Mouse (Mus musculus) layer of hippocampus, postnatal 36 days (tissue): ENCODE results near the gene Rbm7. TPM values are rescaled to one million over a fixed set of nuclear protein-coding genes. Genes with fewer than 3 reads are reported as not detected.
A peak's percentile ranks its signal among the peaks of the same experiment; 100 is the strongest.
"Not testable (repeated sequence)": the region's sequence is repeated elsewhere in the genome, so short reads cannot be mapped to it uniquely, and the experiment has no call there.

ENCODE experiments used
- DNase-seq, 2 experiments: peaks; one replicate each; pipeline ENCODE4 v3.0.0; 2022
- total RNA-seq, 2 experiments: library from RNA; stranded (reverse); gene quantifications; 2 replicates each; pipeline ENCODE4 v1.2.3; 2021

The Rbm7 gene
- 10 to 100 TPM; 36.1 to 37.4 TPM for total RNA-seq

- DNase-seq = peak; percentile 96
These were observed at the start of gene Rbm7, which contains the start of gene Gm5617 for GRCm38 (mm10) chr9:48494817-48495547. Gene Rbm7, minus strand, starts transcription at chr9:48495299. Gene Gm5617, plus strand, starts transcription at chr9:48495442.

GRCm38 (mm10) chr9:48538688-48539087 lies 43.6 kb upstream of the Rbm7 start:
- peak in 1 of 2 experiments; percentile 2 for DNase-seq

- no peak for DNase-seq
These were observed 43.0 kb upstream of the Rbm7 start for GRCm38 (mm10) chr9:48538044-48538645.

GRCm38 (mm10) chr9:48537616-48538015 lies 42.5 kb upstream of the Rbm7 start:
- not testable (repeated sequence) for DNase-seq

- no peak for DNase-seq
These were observed 41.3 kb upstream of the Rbm7 start for GRCm38 (mm10) chr9:48536414-48536813.

GRCm38 (mm10) chr9:48532730-48533129 lies 37.6 kb upstream of the Rbm7 start:
- no peak for DNase-seq

GRCm38 (mm10) chr9:48532203-48532602 lies 37.1 kb upstream of the Rbm7 start:
- DNase-seq = no peak

GRCm38 (mm10) chr9:48531294-48531693 lies 36.2 kb upstream of the Rbm7 start:
- DNase-seq = no peak

GRCm38 (mm10) chr9:48526520-48526919 lies 31.4 kb upstream of the Rbm7 start:
- DNase-seq = no peak

- no peak for DNase-seq
These were observed 30.5 kb upstream of the Rbm7 start for GRCm38 (mm10) chr9:48525566-48525965.

GRCm38 (mm10) chr9:48520405-48520804 lies 25.3 kb upstream of the Rbm7 start:
- not testable (repeated sequence) for DNase-seq

GRCm38 (mm10) chr9:48517372-48518130 lies 22.5 kb upstream of the Rbm7 start:
- DNase-seq = no peak

- DNase-seq = no peak
These were observed 21.7 kb upstream of the Rbm7 start for GRCm38 (mm10) chr9:48516615-48517371.

- no peak for DNase-seq
These were observed 20.2 kb upstream of the Rbm7 start for GRCm38 (mm10) chr9:48515332-48515731.

- DNase-seq = no peak
These were observed 15.0 kb upstream of the Rbm7 start for GRCm38 (mm10) chr9:48510134-48510533.

GRCm38 (mm10) chr9:48504741-48505365 lies 9.8 kb upstream of the Rbm7 start:
- peak in 1 of 2 experiments; percentile 13 for DNase-seq

GRCm38 (mm10) chr9:48503001-48503400 lies 7.9 kb upstream of the Rbm7 start:
- no peak for DNase-seq

- no peak for DNase-seq
These were observed 6.1 kb upstream of the Rbm7 start for GRCm38 (mm10) chr9:48501192-48501591.

- DNase-seq = no peak
These were observed 441 bp upstream of the Rbm7 start for GRCm38 (mm10) chr9:48495548-48495932.

- no peak for DNase-seq
These were observed 13.6 kb downstream of the Rbm7 start for GRCm38 (mm10) chr9:48481214-48482134.
